Mouse (Mus musculus) activated CD4-positive, CD25-positive, alpha-beta regulatory T cell, adult 9 weeks (primary cell): ENCODE measurements around the gene Coa6. TPM values are rescaled to one million over a fixed set of nuclear protein-coding genes. Genes with fewer than 3 reads are reported as not detected.

Source experiments
- polyA plus RNA-seq: library from polyadenylated mRNA; unstranded; fragments of 100-300 nt; shearing (Covaris generic); gene quantifications from one replicate; pipeline ENCODE4 v1.2.1, GENCODE M21; 2017

Gene Coa6
- 59.4 TPM for polyA plus RNA-seq

DNA sequence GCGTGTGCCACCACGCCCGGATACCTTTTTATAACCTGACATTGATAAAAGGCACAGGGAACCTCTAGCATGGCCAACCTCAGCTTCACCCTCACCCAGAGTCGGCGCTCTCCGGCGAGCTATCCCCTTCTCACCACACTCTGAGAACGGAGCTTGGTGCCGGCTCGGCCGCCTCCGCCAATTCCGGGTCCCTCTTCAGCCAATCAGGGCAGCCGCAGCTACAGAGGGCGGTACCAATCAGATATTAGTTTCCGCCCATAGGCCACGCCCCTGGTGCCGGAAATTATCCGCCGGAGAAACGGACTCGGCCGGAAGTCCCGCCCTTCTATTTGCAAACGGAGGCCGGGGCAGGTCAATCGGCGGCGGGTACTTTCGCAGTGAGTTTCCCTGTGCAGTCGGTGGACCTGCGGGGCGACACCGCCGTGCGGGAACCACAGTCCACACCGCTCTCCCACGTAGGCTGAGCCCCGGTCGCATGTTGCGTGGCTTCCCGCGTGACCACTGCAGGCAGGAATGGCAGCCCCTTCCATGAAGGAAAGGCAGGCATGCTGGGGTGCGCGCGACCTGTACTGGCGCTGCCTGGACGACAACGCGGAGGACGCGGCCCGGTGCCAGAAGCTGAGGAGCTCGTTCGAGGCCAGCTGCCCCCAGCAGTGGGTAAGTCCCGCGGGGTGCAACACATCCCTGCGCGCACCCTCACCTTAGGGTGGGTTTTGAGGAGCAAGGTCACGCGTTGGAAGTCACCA, at the start of gene Coa6:
Coa6 (plus strand) TSS at position 342 of the 746 bp plus-strand sequence.

DNA sequence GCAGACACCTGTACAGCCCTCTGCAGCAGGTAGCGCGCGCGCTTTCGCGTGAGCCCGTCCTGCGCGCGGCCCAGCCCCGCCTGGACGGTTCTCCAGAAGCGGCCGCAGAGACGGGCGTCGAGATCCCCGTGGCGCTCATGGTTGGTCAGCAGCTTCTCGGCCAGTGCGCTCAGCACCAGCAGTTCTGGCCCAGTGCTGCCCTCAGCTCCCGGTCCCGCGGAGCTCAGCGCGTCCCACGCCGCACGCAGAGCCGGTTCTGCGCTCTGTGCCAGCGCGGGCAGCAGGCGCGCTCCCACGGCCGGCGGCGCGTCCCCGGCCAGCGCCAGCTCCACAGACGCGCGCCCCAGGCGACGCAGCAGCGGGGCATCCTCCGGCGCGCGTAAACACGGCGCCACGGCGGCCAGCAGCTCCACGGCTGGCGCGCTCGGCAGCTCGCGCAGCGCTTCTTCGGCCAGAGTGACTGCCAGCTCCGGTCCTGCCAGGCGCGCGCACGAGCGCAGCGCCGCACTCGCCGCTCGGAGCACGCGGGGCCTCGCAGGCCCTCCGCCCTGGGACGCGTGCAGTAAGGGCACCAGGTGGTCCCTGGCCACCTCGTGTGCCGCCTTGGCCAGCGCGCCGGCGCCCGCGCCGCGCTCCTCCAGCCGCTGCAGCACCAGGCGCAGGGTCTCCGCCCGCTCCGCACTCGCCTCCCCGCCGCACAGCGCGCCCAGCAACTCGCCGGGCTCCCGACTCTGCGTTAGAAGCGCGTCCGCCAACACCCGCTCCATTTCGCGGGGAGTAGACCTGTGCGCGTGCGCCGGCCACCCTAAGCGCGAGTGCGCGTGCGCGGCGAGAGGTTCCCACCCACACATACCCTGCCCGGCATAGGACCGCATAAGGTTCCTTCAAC, 52.2 kb downstream of the Coa6 start, which contains the start of gene Tarbp1:
Tarbp1 (minus strand) TSS at position 767 of the 889 bp plus-strand sequence.

Other genes starting within 250 kb of the Coa6 start
- not detected for gene Slc35f3, start 124.0 kb upstream of the Coa6 start, polyA plus RNA-seq
- 2.1 TPM for gene Tarbp1, start 52.5 kb downstream of the Coa6 start, polyA plus RNA-seq
- 5.7 TPM for gene Irf2bp2, start 171.5 kb downstream of the Coa6 start, polyA plus RNA-seq